Mouse (Mus musculus): ENCODE data around the gene Stxbp3.

DNA sequence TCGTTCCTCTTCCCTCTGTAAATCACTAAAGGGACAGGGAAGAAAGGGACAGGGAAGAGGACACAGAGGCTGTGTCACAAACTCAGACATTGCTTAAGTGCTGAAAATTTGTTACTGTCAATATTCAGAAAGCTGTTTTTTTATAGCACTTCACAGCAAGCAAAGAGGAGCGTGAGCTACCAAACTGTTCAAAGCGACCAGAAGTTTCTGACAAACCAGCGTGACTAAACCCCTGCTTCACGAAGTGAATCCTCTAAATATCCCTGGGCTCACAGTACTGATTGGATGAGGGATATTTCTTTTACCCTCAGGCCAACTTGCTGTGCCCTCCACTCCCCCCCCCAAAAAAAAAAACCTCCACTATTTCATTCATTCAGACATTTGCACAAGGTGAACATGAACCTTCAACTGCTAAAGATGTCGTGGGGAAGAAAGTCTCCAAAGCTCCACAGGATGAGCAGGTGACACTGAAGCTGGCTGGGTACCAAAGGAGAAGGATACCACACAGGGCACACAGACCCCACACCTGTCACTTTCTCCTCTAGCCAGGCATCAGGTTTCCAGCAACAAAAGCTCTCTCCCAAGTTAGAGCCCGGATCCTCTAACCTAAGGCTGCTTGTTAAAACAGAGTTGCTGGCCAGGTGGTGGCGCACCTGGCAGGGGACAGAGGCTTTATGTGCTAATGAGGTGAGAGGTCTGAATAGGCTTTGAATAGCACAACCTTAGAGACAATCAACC, 16.2 kb upstream of the Stxbp3 start:
- TF ChIP-seq POLR2A (IDR thresholded peaks at IDR 0.05; ENCODE audit: insufficient read depth, low read depth, low read length) (no peak), CTCF (IDR thresholded peaks at IDR 0.05; ENCODE audit: insufficient read depth, low read depth, low read length) (no peak)

Data from olfactory bulb, adult 2 months (tissue).